Mouse (Mus musculus) brain, embryonic 14.5 days (tissue): ENCODE data around the gene Zcwpw1.

ENCODE experiments used
- CTCF ChIP-seq: fragments of 200-500 bp; IDR thresholded peaks from 2 replicates; pipeline ENCODE4 v1.5.1; 2012; ENCODE audit warnings: inconsistent platforms, mild to moderate bottlenecking, moderate library complexity, borderline replicate concordance; ENCODE audit not compliant: insufficient read depth, insufficient read length; ENCODE audit errors: extremely low read depth
- POLR2A ChIP-seq: fragments of 200-500 bp; IDR thresholded peaks from 2 replicates; pipeline ENCODE4 v1.6.1; 2012; ENCODE audit warnings: mild to moderate bottlenecking, inconsistent platforms, borderline replicate concordance; ENCODE audit not compliant: poor library complexity, insufficient read depth, insufficient read length, severe bottlenecking; ENCODE audit errors: extremely low read depth

DNA sequence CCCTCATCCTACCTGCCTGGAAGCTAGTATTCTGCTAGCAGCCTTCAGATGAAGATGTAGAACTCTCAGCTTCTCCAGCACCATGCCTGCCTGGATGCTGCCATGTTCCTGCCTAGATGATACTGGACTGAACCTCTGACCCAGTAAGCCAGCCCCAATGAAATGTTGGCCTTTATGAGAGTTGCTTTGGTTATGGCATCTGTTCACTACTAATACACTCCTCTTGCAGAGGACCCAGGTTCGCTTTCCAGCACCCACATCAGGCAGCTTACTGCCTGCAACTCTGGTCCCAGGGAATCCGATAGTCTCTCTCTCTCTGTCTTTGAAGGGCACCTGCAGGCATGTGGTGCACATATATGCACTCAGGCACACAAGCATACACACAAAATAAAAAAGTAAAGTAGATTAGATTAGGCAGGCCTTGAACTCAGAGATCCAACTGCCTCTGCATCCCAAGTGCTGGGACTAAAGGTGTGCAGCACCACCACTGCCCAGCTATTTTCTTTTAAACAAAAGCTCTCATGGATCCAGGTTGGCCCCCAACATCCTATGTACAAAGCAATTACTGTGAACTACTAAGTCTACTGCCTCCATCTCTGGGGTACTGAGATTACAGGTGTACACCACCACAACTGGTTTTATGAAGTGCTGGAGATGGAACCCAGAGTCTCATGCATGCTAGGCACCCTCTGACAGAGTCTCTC lies 11.9 kb upstream of the Zcwpw1 start:
- TF ChIP-seq CTCF (no peak), POLR2A (no peak)
